Mouse (Mus musculus): ENCODE measurements at regions not wholly inside any gene's neighbourhood (a gene's known extent, or its start where the extent isn't known, plus 50 kb on each side); places are given as distances from the start of the nearest gene placed in this dataset.
A peak's percentile ranks its signal among the peaks of the same experiment; 100 is the strongest.
"Not testable (repeated sequence)": the region's sequence is repeated elsewhere in the genome, so short reads cannot be mapped to it uniquely, and the experiment has no call there.

- DNase-seq (ENCODE audit: low read depth, low spot score): peak; percentile 83
Observed at GRCm38 (mm10) chr3:21935571-21936261, 140.7 kb upstream of the Tbl1xr1 start.

- DNase-seq (ENCODE audit: low read depth, low spot score): peak; percentile 29
Observed at GRCm38 (mm10) chr3:21936262-21936603, 140.2 kb upstream of the Tbl1xr1 start.

GRCm38 (mm10) chr3:21936616-21937015, 139.8 kb upstream of the Tbl1xr1 start:
- no peak for DNase-seq (ENCODE audit: low read depth, low spot score)

- no peak for DNase-seq (ENCODE audit: low read depth, low spot score)
Observed at GRCm38 (mm10) chr3:21937281-21938035, 139.0 kb upstream of the Tbl1xr1 start.

GRCm38 (mm10) chr3:21938071-21938848, 138.2 kb upstream of the Tbl1xr1 start:
- DNase-seq (ENCODE audit: low read depth, low spot score): no peak

GRCm38 (mm10) chr3:21939738-21940137, 136.7 kb upstream of the Tbl1xr1 start:
- no peak for DNase-seq (ENCODE audit: low read depth, low spot score)

GRCm38 (mm10) chr3:21941596-21941995, 134.9 kb upstream of the Tbl1xr1 start:
- no peak for DNase-seq (ENCODE audit: low read depth, low spot score)

GRCm38 (mm10) chr3:21942912-21943311, 133.5 kb upstream of the Tbl1xr1 start:
- DNase-seq (ENCODE audit: low read depth, low spot score): no peak

GRCm38 (mm10) chr3:21945775-21946174, 130.7 kb upstream of the Tbl1xr1 start:
- DNase-seq (ENCODE audit: low read depth, low spot score): no peak

GRCm38 (mm10) chr3:21947320-21948073, 129.0 kb upstream of the Tbl1xr1 start:
- DNase-seq (ENCODE audit: low read depth, low spot score): no peak

GRCm38 (mm10) chr3:21948074-21948659, 128.3 kb upstream of the Tbl1xr1 start:
- no peak for DNase-seq (ENCODE audit: low read depth, low spot score)

GRCm38 (mm10) chr3:21949459-21949858, 127.0 kb upstream of the Tbl1xr1 start:
- no peak for DNase-seq (ENCODE audit: low read depth, low spot score)

- no peak for DNase-seq (ENCODE audit: low read depth, low spot score)
Observed at GRCm38 (mm10) chr3:21950571-21950970, 125.9 kb upstream of the Tbl1xr1 start.

- DNase-seq (ENCODE audit: low read depth, low spot score): no peak
Observed at GRCm38 (mm10) chr3:21951446-21952285, 124.8 kb upstream of the Tbl1xr1 start.

- DNase-seq (ENCODE audit: low read depth, low spot score): no peak
Observed at GRCm38 (mm10) chr3:21952695-21953415, 123.6 kb upstream of the Tbl1xr1 start.

GRCm38 (mm10) chr3:21953416-21953810, 123.0 kb upstream of the Tbl1xr1 start:
- DNase-seq (ENCODE audit: low read depth, low spot score): no peak

- DNase-seq (ENCODE audit: low read depth, low spot score): no peak
Observed at GRCm38 (mm10) chr3:21955681-21956080, 120.8 kb upstream of the Tbl1xr1 start.

- not testable (repeated sequence) for DNase-seq (ENCODE audit: low read depth, low spot score)
Observed at GRCm38 (mm10) chr3:21957105-21957504, 119.3 kb upstream of the Tbl1xr1 start.

GRCm38 (mm10) chr3:21958595-21959286, 117.7 kb upstream of the Tbl1xr1 start:
- no peak for DNase-seq (ENCODE audit: low read depth, low spot score)

Data from WW6 (cell line).